In genomic region chr11:66487765-66488164, GRCm38 (mm10) we compare ENCODE assay signal across 19 mouse cellular contexts. TPM values are rescaled to one million over a fixed set of nuclear protein-coding genes. Genes with fewer than 3 reads are reported as not detected.
A peak's percentile ranks its signal among the peaks of the same experiment; 100 is the strongest.
DNase-seq lines count a peak whose midpoint lies in the region; ATAC-seq lines count a peak whose summit lies in the region.
"Had no signal": no experiment of that assay in that cellular context is flagged by ENCODE, and none has a peak within 500 bp of the region (broad histone marks: within the 10 kb centered on the region; RNA-seq: fewer than 3 reads in every experiment).

No protein-coding gene starts in this region.

- H3K27ac ChIP-seq in forebrain, embryonic 15.5 days (replicated peaks): no peak overlapping the region
- H3K27ac ChIP-seq: embryonic facial prominence, embryonic 15.5 days; hindbrain, embryonic 15.5 days; kidney, embryonic 15.5 days; liver, embryonic 14.5 days had no signal

- no peak overlapping the region for H3K9ac ChIP-seq in forebrain, embryonic 15.5 days (replicated peaks)
- H3K9ac ChIP-seq: embryonic facial prominence, embryonic 15.5 days; hindbrain, embryonic 15.5 days; kidney, embryonic 15.5 days; liver, embryonic 14.5 days had no signal

- no peak overlapping the region for H3K4me3 ChIP-seq in forebrain, embryonic 15.5 days
- H3K4me3 ChIP-seq: embryonic facial prominence, embryonic 15.5 days; hindbrain, embryonic 15.5 days; kidney, embryonic 15.5 days had no signal

- no peaks in the 10 kb centered on the region for H3K4me1 ChIP-seq in forebrain, embryonic 15.5 days
- H3K4me1 ChIP-seq: embryonic facial prominence, embryonic 15.5 days; hindbrain, embryonic 15.5 days; kidney, embryonic 15.5 days had no signal

- no peaks in the 10 kb centered on the region for H3K27me3 ChIP-seq in forebrain, embryonic 15.5 days
- H3K27me3 ChIP-seq: embryonic facial prominence, embryonic 15.5 days; hindbrain, embryonic 15.5 days; kidney, embryonic 15.5 days had no signal

- no peaks in the 10 kb centered on the region for H3K9me3 ChIP-seq in forebrain, embryonic 15.5 days
- H3K9me3 ChIP-seq: embryonic facial prominence, embryonic 15.5 days; hindbrain, embryonic 15.5 days; kidney, embryonic 15.5 days had no signal

- no peak overlapping the region for H3K4me2 ChIP-seq in forebrain, embryonic 15.5 days (replicated peaks)
- H3K4me2 ChIP-seq: embryonic facial prominence, embryonic 15.5 days; hindbrain, embryonic 15.5 days; kidney, embryonic 15.5 days had no signal

- H3K36me3 ChIP-seq in forebrain, embryonic 15.5 days: no peaks in the 10 kb centered on the region
- H3K36me3 ChIP-seq: embryonic facial prominence, embryonic 15.5 days; hindbrain, embryonic 15.5 days; kidney, embryonic 15.5 days had no signal

- intact Hi-C loops in heart, postnatal 36 days (cut with DNase I): no loop called here

- ATAC-seq in forebrain, embryonic 15.5 days (replicated peaks): no peak
- ATAC-seq: activated CD4-positive, CD25-positive, alpha-beta regulatory T cell, adult 4 months; midbrain, embryonic 16.5 days had no signal

- 62% methylated on average over 4 of the region's 4 CpGs for WGBS in forebrain, embryonic 15.5 days

- DNase-seq in cerebellum, postnatal 36 days: peak; percentile 20
- no peak for DNase-seq in cerebellum, adult 9-11 months
- DNase-seq in ovary, adult 18-20 months (ENCODE audit: low spot score): peak; percentile 82
- DNase-seq in ovary, postnatal 10 days (ENCODE audit: low spot score): no peak
- DNase-seq in heart, postnatal 36 days: peak; percentile 45 to 63
- DNase-seq in testis, postnatal 10 days (ENCODE audit: low spot score): peak; percentile 81
- no peak for DNase-seq in urinary bladder, adult 18-20 months (ENCODE audit: low spot score in 2 of 2)
- DNase-seq: B cell, adult 2 months; cerebellum, adult 8-10 months; thymus, postnatal 36 days had no signal

RNA-seq across cellular contexts. Expression of gene Shisa6, which starts 38.0 kb away (rescaled TPM):
- under 1 TPM; 0.11 to 0.50 TPM for total RNA-seq in heart, postnatal 36 days (2021)
- polyA plus RNA-seq in forebrain, embryonic 15.5 days (2015; fragmentation: Nextera tagmentation; extraction: Ambion mirVana): 1.8 TPM in 2 replicates
- total RNA-seq: MEL; neutrophil, adult 5-6 weeks had no signal
- polyA plus RNA-seq: activated CD4-positive, CD25-positive, alpha-beta regulatory T cell, adult 4 months had no signal

Comparison
In these comparisons a context has a peak if more than half of its experiments do, and no peak if none do; other contexts are left out.
1. DNase-seq: peak in cerebellum, postnatal 36 days (2 of 2), ovary, adult 18-20 months (single experiment), heart, postnatal 36 days (2 of 2) and testis, postnatal 10 days (single experiment); none in cerebellum, adult 9-11 months (single experiment), ovary, postnatal 10 days (single experiment) and urinary bladder, adult 18-20 months (0 of 2).